Mouse (Mus musculus) embryo, embryonic 9.5 days (tissue): ENCODE results near the gene S100pbp.
A peak's percentile ranks its signal among the peaks of the same experiment; 100 is the strongest.

Source experiments
- DNase-seq: peaks from one replicate; pipeline ENCODE4 v3.0.0-alpha.2; 2017; ENCODE audit errors: extremely low spot score

The S100pbp gene

GRCm38 (mm10) chr4:129151276-129151811 lies 38.2 kb downstream of the S100pbp start:
- DNase-seq, result no peak

GRCm38 (mm10) chr4:129149321-129149720 lies 40.2 kb downstream of the S100pbp start:
- DNase-seq, result no peak

- DNase-seq, result no peak
Measured at GRCm38 (mm10) chr4:129147552-129148103, 41.9 kb downstream of the S100pbp start.

- no peak for DNase-seq
Measured at GRCm38 (mm10) chr4:129146392-129146791, 43.1 kb downstream of the S100pbp start.

GRCm38 (mm10) chr4:129145943-129146342 lies 43.6 kb downstream of the S100pbp start:
- no peak for DNase-seq

GRCm38 (mm10) chr4:129145411-129145810 lies 44.1 kb downstream of the S100pbp start:
- no peak for DNase-seq

- DNase-seq, result no peak
Measured at GRCm38 (mm10) chr4:129144401-129145367, 44.8 kb downstream of the S100pbp start.

GRCm38 (mm10) chr4:129143509-129143908 lies 46.0 kb downstream of the S100pbp start:
- DNase-seq, result no peak

- DNase-seq, result no peak
Measured at GRCm38 (mm10) chr4:129142439-129143045, 47.0 kb downstream of the S100pbp start.

GRCm38 (mm10) chr4:129141560-129142438 lies 47.7 kb downstream of the S100pbp start:
- no peak for DNase-seq

- no peak for DNase-seq
Measured at GRCm38 (mm10) chr4:129140808-129141207, 48.7 kb downstream of the S100pbp start.

GRCm38 (mm10) chr4:129139642-129140041 lies 49.9 kb downstream of the S100pbp start:
- DNase-seq, result no peak

- no peak for DNase-seq
Measured at GRCm38 (mm10) chr4:129137392-129138321, 51.9 kb downstream of the S100pbp start.

- DNase-seq, result no peak
Measured at GRCm38 (mm10) chr4:129136579-129137391, 52.7 kb downstream of the S100pbp start, which contains the start of gene Fndc5. Gene Fndc5 (plus strand): TSS chr4:129136999.

- DNase-seq, result no peak
Measured at GRCm38 (mm10) chr4:129136189-129136578, 53.3 kb downstream of the S100pbp start.

- no peak for DNase-seq
Measured at GRCm38 (mm10) chr4:129135637-129136036, 53.9 kb downstream of the S100pbp start.

- peak; percentile 94 for DNase-seq
Measured at GRCm38 (mm10) chr4:129134799-129135585, 54.5 kb downstream of the S100pbp start.

- DNase-seq, result peak; percentile 54
Measured at GRCm38 (mm10) chr4:129130755-129131303, 58.7 kb downstream of the S100pbp start.
